Mouse (Mus musculus): ENCODE results near the gene Ece1.

DNA sequence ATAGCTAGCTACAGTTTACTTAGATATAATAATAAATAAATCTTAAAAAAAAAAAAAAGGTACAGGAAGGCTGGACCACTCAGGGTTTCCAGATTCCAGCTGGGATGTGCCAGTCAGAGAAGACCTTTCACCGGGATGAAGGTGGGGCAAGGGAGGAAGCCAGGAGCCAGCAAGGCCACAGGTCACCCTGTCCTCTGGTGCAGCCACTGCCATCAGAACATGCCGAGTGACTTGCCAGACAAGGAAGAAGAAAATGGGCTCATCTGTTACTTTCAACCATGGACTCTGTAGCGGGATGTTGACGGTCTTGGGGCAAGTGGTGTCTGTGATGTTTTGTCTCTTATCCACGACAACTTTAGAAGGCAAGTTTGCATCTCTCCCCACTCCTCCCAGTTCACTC lies 122.7 kb downstream of the Ece1 start:
- TF ChIP-seq CTCF (IDR thresholded peaks at IDR 0.05; ENCODE audit: borderline replicate concordance, insufficient read depth, low read length) (no peak), POLR2A (IDR thresholded peaks at IDR 0.05; ENCODE audit: low read depth, low read length) (no peak)

Data from embryonic fibroblast, embryonic 13.5 days (primary cell).